Mouse (Mus musculus): ENCODE measurements around the gene Gtf2b. TPM values are rescaled to one million over a fixed set of nuclear protein-coding genes. Genes with fewer than 3 reads are reported as not detected.

Gene Gtf2b
- polyA plus RNA-seq (2015; fragmentation: Nextera tagmentation; extraction: Ambion mirVana), result 42.6 and 46.4 TPM in 2 replicates

DNA sequence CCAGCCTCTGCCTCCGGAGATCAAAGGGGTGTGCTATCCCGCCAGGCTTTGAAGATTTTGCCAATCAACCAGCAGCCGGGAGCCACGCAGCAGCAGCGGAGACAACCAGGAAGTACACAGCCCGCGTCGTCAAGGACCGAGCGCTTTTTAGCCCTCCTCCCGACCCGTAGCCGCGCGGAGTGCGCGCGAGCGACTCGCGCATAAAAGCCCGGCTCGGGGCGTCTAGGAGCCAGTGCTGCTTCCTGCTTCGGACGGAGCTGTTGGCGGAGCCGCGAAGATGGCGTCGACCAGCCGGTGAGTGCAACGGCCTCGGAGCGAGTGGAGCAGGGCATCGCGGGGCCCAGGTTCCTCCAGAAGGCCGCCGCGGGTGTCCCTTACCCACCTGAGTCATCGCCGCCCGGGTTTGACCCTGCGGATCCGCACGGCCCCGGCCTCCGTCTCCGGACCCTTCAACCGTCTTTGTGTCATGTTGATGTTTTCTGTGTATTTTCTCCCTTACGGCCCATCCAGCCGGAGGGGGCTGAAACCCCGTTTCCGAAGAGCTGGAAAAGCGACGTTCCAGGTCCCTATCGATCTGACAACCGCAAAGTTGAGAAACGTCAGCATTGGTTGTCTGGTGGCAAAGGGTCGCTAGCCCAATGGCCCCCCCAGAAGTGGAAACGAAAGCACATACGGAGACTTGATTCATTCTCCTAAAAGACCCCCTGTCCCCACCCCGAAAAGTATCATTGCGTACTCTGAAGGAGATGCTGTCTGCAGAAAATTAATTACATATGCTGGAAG is at the start of gene Gtf2b:
Gtf2b (plus strand) TSS at position 51 of the 783 bp plus-strand sequence.
- Histone ChIP-seq H3K4me2 (peak within 1 kb of the TSS; percentile 77), H3K9me3 (replicated peaks) (no peaks in the 10 kb centered on the region), H3K36me3 (replicated peaks) (no peaks in the 10 kb centered on the region), H3K9ac (peak within 1 kb of the TSS; percentile 85), H3K4me3 (replicated peaks) (peak within 1 kb of the TSS; percentile 76), H3K27me3 (no peaks in the 10 kb centered on the region), H3K27ac (replicated peaks) (peak within 1 kb of the TSS; percentile 88), H3K4me1 (replicated peaks) (peaks cover 46% of the 10 kb centered on the region)
- WGBS (ENCODE audit: insufficient replicate concordance), result under 1% methylated on average over 64 of the region's 64 CpGs
- peak; percentile 99 for ATAC-seq (ENCODE audit: insufficient read depth)

- no peak overlapping the region for H3K4me2 ChIP-seq
- H3K9me3 ChIP-seq (replicated peaks), result no peaks in the 10 kb centered on the region
- WGBS (ENCODE audit: insufficient replicate concordance), result 66% methylated on average over 2 of the region's 2 CpGs
- no peak for ATAC-seq (ENCODE audit: insufficient read depth)
- H3K4me3 ChIP-seq (replicated peaks), result no peak overlapping the region
- H3K27ac ChIP-seq (replicated peaks), result no peak overlapping the region
- no peaks in the 10 kb centered on the region for H3K27me3 ChIP-seq
- H3K9ac ChIP-seq, result no peak overlapping the region
- H3K36me3 ChIP-seq (replicated peaks), result peaks cover 18% of the 10 kb centered on the region
- H3K4me1 ChIP-seq (replicated peaks), result no peaks in the 10 kb centered on the region
Observed at GRCm38 (mm10) chr3:142725481-142725880, 39.4 kb upstream of the Gtf2b start.

- Histone ChIP-seq H3K4me2 (no peak overlapping the region), H3K4me3 (replicated peaks) (no peak overlapping the region), H3K27ac (replicated peaks) (no peak overlapping the region), H3K36me3 (replicated peaks) (peaks cover 18% of the 10 kb centered on the region), H3K27me3 (no peaks in the 10 kb centered on the region), H3K9me3 (replicated peaks) (no peaks in the 10 kb centered on the region), H3K9ac (no peak overlapping the region), H3K4me1 (replicated peaks) (no peaks in the 10 kb centered on the region)
- ATAC-seq (ENCODE audit: insufficient read depth), result no peak
- WGBS (ENCODE audit: insufficient replicate concordance), result 77% methylated on average over 22 of the region's 22 CpGs
Observed at GRCm38 (mm10) chr3:142725969-142726672, 38.7 kb upstream of the Gtf2b start.

DNA sequence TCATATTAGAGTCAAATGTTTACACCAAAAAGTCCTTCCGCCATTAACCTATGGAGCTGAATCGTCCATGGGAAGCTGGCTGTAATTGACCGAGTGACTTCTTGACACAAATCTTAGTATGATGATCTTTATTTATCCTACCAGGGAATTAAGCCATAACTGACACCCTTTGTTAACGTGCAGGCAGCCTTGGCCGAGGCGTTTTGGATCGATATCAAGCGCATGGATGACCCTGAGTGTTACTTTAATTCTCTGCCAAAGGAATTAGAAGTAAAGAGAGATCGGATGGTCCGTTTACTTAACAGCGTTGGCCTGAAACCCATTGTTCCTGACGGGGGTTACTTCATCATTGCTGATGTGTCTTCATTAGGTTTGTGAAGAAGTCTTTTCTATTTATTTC is 30.6 kb upstream of the Gtf2b start:
- Histone ChIP-seq H3K27ac (replicated peaks) (no peak overlapping the region), H3K9ac (no peak overlapping the region), H3K36me3 (replicated peaks) (no peaks in the 10 kb centered on the region; the same call in 1 of the 2 replicates), H3K27me3 (no peaks in the 10 kb centered on the region), H3K4me1 (replicated peaks) (no peaks in the 10 kb centered on the region), H3K4me2 (no peak overlapping the region), H3K9me3 (replicated peaks) (no peaks in the 10 kb centered on the region), H3K4me3 (replicated peaks) (no peak overlapping the region)
- WGBS (ENCODE audit: insufficient replicate concordance), result 70% methylated on average over 12 of the region's 12 CpGs
- ATAC-seq (ENCODE audit: insufficient read depth), result no peak

- ATAC-seq (ENCODE audit: insufficient read depth), result no peak
- Histone ChIP-seq H3K27me3 (no peaks in the 10 kb centered on the region), H3K9ac (no peak overlapping the region), H3K4me2 (no peak overlapping the region), H3K27ac (replicated peaks) (no peak overlapping the region), H3K4me3 (replicated peaks) (no peak overlapping the region), H3K36me3 (replicated peaks) (no peaks in the 10 kb centered on the region; the same call in 1 of the 2 replicates), H3K9me3 (replicated peaks) (no peaks in the 10 kb centered on the region), H3K4me1 (replicated peaks) (no peaks in the 10 kb centered on the region; the same call in 1 of the 2 replicates)
- 41% methylated on average over 7 of the region's 7 CpGs for WGBS (ENCODE audit: insufficient replicate concordance)
Observed at GRCm38 (mm10) chr3:142740896-142741295, 23.9 kb upstream of the Gtf2b start.

GRCm38 (mm10) chr3:142743973-142744898 is 20.6 kb upstream of the Gtf2b start:
- H3K36me3 ChIP-seq (replicated peaks), result no peaks in the 10 kb centered on the region

DNA sequence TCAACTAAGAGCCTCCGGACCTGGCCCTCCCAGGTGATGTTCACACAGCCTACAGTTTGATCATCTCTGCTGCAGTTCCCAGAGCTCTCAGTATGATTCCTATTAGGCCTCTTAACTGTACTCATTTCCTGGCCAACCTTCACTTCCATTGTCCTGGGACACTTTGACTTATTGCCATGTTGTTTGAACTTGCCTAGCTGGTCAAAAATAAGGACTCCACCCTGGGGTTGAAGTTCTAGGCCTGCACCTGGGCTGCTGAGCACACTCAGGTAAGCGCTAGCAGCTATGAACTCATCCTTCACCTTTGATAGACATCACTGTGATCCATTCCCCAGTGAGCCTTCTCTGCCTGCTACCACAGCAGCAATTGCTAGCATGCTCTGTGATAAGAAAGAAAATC is 19.8 kb upstream of the Gtf2b start:
- 0 out of 2 replicates have a peak, but pooled peaks have one; percentile 9 for ATAC-seq (ENCODE audit: insufficient read depth)

More at GRCm38 (mm10) chr3:142743973-142744898, 20.6 kb upstream of the Gtf2b start:
- H3K4me1 ChIP-seq (replicated peaks), result no peaks in the 10 kb centered on the region; the same call in 1 of the 2 replicates
- no peak overlapping the region for H3K4me3 ChIP-seq (replicated peaks)
- no peaks in the 10 kb centered on the region for H3K27me3 ChIP-seq
- H3K9ac ChIP-seq, result no peak overlapping the region
- ATAC-seq (ENCODE audit: insufficient read depth), result peak; percentile 78
- H3K9me3 ChIP-seq (replicated peaks), result no peaks in the 10 kb centered on the region
- peak overlapping the region; percentile 64 for H3K27ac ChIP-seq (replicated peaks)
- peak overlapping the region; percentile 7; the same call in 1 of the 2 replicates for H3K4me2 ChIP-seq
- WGBS (ENCODE audit: insufficient replicate concordance), result 44% methylated on average over 21 of the region's 21 CpGs

DNA sequence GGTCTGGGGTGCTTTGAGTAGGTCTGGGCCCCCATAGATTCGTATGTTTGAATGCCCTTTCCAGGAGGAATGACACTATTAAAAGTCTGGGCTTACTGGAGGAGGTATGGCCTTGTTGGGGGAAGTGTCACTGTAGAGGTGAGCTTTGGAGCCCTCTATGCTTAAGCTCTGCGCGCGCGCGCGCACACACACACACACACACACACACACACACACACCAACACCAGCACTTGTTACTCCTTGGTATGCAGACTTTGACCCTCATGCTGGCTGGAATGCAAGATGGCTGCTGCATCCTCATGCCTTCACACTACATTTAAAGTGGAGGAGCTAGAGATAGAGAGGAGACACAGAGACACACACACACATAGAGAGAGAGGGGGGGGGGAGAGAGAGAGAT is 17.2 kb upstream of the Gtf2b start:
- Histone ChIP-seq H3K9me3 (replicated peaks) (no peaks in the 10 kb centered on the region), H3K9ac (no peak overlapping the region), H3K4me1 (replicated peaks) (no peaks in the 10 kb centered on the region; the same call in 1 of the 2 replicates), H3K36me3 (replicated peaks) (no peaks in the 10 kb centered on the region), H3K4me2 (peak overlapping the region; percentile 21; the same call in 1 of the 2 replicates), H3K4me3 (replicated peaks) (no peak overlapping the region), H3K27me3 (no peaks in the 10 kb centered on the region), H3K27ac (replicated peaks) (peak overlapping the region; percentile 57)
- no peak for ATAC-seq (ENCODE audit: insufficient read depth)
- WGBS (ENCODE audit: insufficient replicate concordance), result 90% methylated on average over 7 of the region's 7 CpGs

More for the DNA sequence above, 19.8 kb upstream of the Gtf2b start:
- no peaks in the 10 kb centered on the region; the same call in 1 of the 2 replicates for H3K4me1 ChIP-seq (replicated peaks)
- H3K9me3 ChIP-seq (replicated peaks), result no peaks in the 10 kb centered on the region
- WGBS (ENCODE audit: insufficient replicate concordance), result 69% methylated on average over 2 of the region's 2 CpGs
- H3K27me3 ChIP-seq, result no peaks in the 10 kb centered on the region
- H3K27ac ChIP-seq (replicated peaks), result peak overlapping the region; percentile 55
- H3K36me3 ChIP-seq (replicated peaks), result no peaks in the 10 kb centered on the region
- H3K4me3 ChIP-seq (replicated peaks), result no peak overlapping the region
- no peak overlapping the region for H3K9ac ChIP-seq
- H3K4me2 ChIP-seq, result no peak overlapping the region

- 73% methylated on average over 16 of the region's 16 CpGs for WGBS (ENCODE audit: insufficient replicate concordance)
- no peak overlapping the region for H3K9ac ChIP-seq
- no peak overlapping the region for H3K4me2 ChIP-seq
- H3K4me3 ChIP-seq (replicated peaks), result no peak overlapping the region
- no peak for ATAC-seq (ENCODE audit: insufficient read depth)
- no peaks in the 10 kb centered on the region for H3K9me3 ChIP-seq (replicated peaks)
- no peaks in the 10 kb centered on the region for H3K36me3 ChIP-seq (replicated peaks)
- peak overlapping the region; percentile 51; the same call in 1 of the 2 replicates for H3K27ac ChIP-seq (replicated peaks)
- no peaks in the 10 kb centered on the region for H3K27me3 ChIP-seq
- no peaks in the 10 kb centered on the region; the same call in 1 of the 2 replicates for H3K4me1 ChIP-seq (replicated peaks)
Observed at GRCm38 (mm10) chr3:142749131-142749530, 15.7 kb upstream of the Gtf2b start.

DNA sequence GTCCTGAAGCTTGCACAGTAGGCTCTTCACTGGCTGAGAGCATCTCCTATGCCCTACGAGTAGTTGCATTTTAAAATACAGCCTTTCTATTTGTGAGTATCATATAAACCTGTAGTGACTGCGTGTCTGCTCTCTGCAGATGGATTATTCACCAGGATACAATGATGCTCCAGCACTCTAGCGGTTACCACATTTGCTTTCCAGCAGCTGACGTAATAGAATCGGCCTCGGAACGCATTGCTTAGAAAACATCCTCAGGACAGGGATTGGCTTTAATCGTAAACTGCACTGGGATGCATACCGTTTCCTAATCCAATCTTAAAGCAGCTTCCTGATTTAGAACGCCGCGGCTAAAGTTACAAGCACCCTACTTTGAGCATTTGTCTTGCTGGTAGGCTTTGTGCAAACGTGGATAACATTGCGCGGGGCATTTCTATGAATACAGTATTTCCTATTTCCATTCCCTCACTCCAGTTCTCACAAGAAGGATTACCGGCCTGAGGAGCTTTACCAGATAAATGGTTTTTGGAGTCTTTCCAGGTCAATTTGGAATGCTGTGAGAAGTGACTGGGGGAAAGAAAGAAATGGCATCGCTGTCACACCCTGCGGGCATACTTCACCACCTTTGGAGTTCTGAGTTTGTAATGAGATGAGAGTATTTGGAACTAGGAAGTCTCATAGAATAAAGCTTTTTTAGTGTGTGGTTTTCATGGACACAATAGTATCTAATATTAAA is 9.5 kb upstream of the Gtf2b start:
- Histone ChIP-seq H3K27me3 (no peaks in the 10 kb centered on the region), H3K9ac (no peak overlapping the region), H3K4me2 (no peak overlapping the region), H3K9me3 (replicated peaks) (no peaks in the 10 kb centered on the region), H3K36me3 (replicated peaks) (no peaks in the 10 kb centered on the region), H3K27ac (replicated peaks) (no peak overlapping the region), H3K4me1 (replicated peaks) (peaks cover 16% of the 10 kb centered on the region), H3K4me3 (replicated peaks) (no peak overlapping the region)
- no peak for ATAC-seq (ENCODE audit: insufficient read depth)
- 78% methylated on average over 18 of the region's 18 CpGs for WGBS (ENCODE audit: insufficient replicate concordance)
